Mouse (Mus musculus): ENCODE results near the gene Ccl17. TPM values are rescaled to one million over a fixed set of nuclear protein-coding genes. Genes with fewer than 3 reads are reported as not detected.
A peak's percentile ranks its signal among the peaks of the same experiment; 100 is the strongest.

Ccl17 gene
- total RNA-seq (2012; rRNA removed): 1.3 and 5.1 TPM in 2 replicates

GRCm38 (mm10) chr8:94810153-94810552, at the start of gene Ccl17:
TSS of gene Ccl17 (plus strand) at chr8:94810453.
- no peak for DNase-seq (ENCODE audit: low read depth, low spot score)
- H3K9ac ChIP-seq (ENCODE audit: insufficient read depth, low read depth, low read length, poor library complexity, severe bottlenecking): no peak within 1 kb of the TSS
- no peak within 1 kb of the TSS for H3K4me3 ChIP-seq (ENCODE audit: insufficient read depth in 1 of 2, low read depth in 1 of 2, low read length in 2 of 2, poor library complexity in 1 of 2, severe bottlenecking in 1 of 2)
- H3K36me3 ChIP-seq (ENCODE audit: control insufficient read depth, insufficient read depth, low read length, poor library complexity, severe bottlenecking): no peaks in the 10 kb centered on the region
- no peaks in the 10 kb centered on the region for H3K9me3 ChIP-seq (ENCODE audit: control insufficient read depth, insufficient read depth, low read depth, low read length)
- H3K27ac ChIP-seq (ENCODE audit: insufficient read depth, low read depth, low read length, poor library complexity, severe bottlenecking): no peak within 1 kb of the TSS
- H3K4me1 ChIP-seq (ENCODE audit: control insufficient read depth in 2 of 2, insufficient read depth in 2 of 2, low read length in 2 of 2, poor library complexity in 1 of 2): no peaks in the 10 kb centered on the region
- TF ChIP-seq CHD2 (IDR thresholded peaks at IDR 0.05; ENCODE audit: low read depth, low read length): no peak
- no peak for TF ChIP-seq ZC3H11A (IDR thresholded peaks at IDR 0.05; ENCODE audit: borderline replicate concordance, low read depth, low read length)
- TF ChIP-seq ZNF384 (IDR thresholded peaks at IDR 0.05; ENCODE audit: low read depth, low read length): no peak
- no peak for TF ChIP-seq HCFC1 (IDR thresholded peaks at IDR 0.05; ENCODE audit: borderline replicate concordance, insufficient read depth, low read length)
- TF ChIP-seq MAFK (IDR thresholded peaks at IDR 0.05; ENCODE audit: insufficient read depth, low read depth, low read length): no peak
- in situ Hi-C loops (cut with MboI; ENCODE audit: low sequenced_read_pairs in 2 of 2, unreplicated experiment in 2 of 2): no loop called here

- DNase-seq (ENCODE audit: low read depth, low spot score): no peak
- in situ Hi-C loops (cut with MboI; ENCODE audit: low sequenced_read_pairs in 2 of 2, unreplicated experiment in 2 of 2): no loop called here
- Histone ChIP-seq H3K9ac (ENCODE audit: insufficient read depth, low read depth, low read length, poor library complexity, severe bottlenecking) (no peak overlapping the region), H3K9me3 (ENCODE audit: control insufficient read depth, insufficient read depth, low read depth, low read length) (no peaks in the 10 kb centered on the region), H3K36me3 (ENCODE audit: control insufficient read depth, insufficient read depth, low read length, poor library complexity, severe bottlenecking) (no peaks in the 10 kb centered on the region), H3K4me3 (ENCODE audit: insufficient read depth in 1 of 2, low read depth in 1 of 2, low read length in 2 of 2, poor library complexity in 1 of 2, severe bottlenecking in 1 of 2) (no peak overlapping the region), H3K27ac (ENCODE audit: insufficient read depth, low read depth, low read length, poor library complexity, severe bottlenecking) (no peak overlapping the region), H3K4me1 (ENCODE audit: control insufficient read depth in 2 of 2, insufficient read depth in 2 of 2, low read length in 2 of 2, poor library complexity in 1 of 2) (peaks cover 0 to 4% of the 10 kb centered on the region in 2 experiments; a peak in 1 of 4 replicates)
- TF ChIP-seq MAFK (IDR thresholded peaks at IDR 0.05; ENCODE audit: insufficient read depth, low read depth, low read length) (no peak), ZNF384 (IDR thresholded peaks at IDR 0.05; ENCODE audit: low read depth, low read length) (no peak), CHD2 (IDR thresholded peaks at IDR 0.05; ENCODE audit: low read depth, low read length) (no peak), HCFC1 (IDR thresholded peaks at IDR 0.05; ENCODE audit: borderline replicate concordance, insufficient read depth, low read length) (no peak), ZC3H11A (IDR thresholded peaks at IDR 0.05; ENCODE audit: borderline replicate concordance, low read depth, low read length) (no peak)
These were observed 43.2 kb upstream of the Ccl17 start for GRCm38 (mm10) chr8:94767035-94767434.

GRCm38 (mm10) chr8:94770945-94771344, 39.3 kb upstream of the Ccl17 start:
- peaks cover 0 to 4% of the 10 kb centered on the region in 2 experiments; a peak in 1 of 4 replicates for H3K4me1 ChIP-seq (ENCODE audit: control insufficient read depth in 2 of 2, insufficient read depth in 2 of 2, low read length in 2 of 2, poor library complexity in 1 of 2)
- in situ Hi-C loops (cut with MboI; ENCODE audit: low sequenced_read_pairs in 2 of 2, unreplicated experiment in 2 of 2): no loop called here

GRCm38 (mm10) chr8:94771941-94772670, 38.1 kb upstream of the Ccl17 start, which contains the start of gene Cx3cl1:
TSS of gene Cx3cl1 (plus strand) at chr8:94772009.
- peak within 1 kb of the TSS; percentile 43 for H3K9ac ChIP-seq (ENCODE audit: insufficient read depth, low read depth, low read length, poor library complexity, severe bottlenecking)
- no peaks in the 10 kb centered on the region for H3K9me3 ChIP-seq (ENCODE audit: control insufficient read depth, insufficient read depth, low read depth, low read length)
- H3K4me1 ChIP-seq (ENCODE audit: control insufficient read depth in 2 of 2, insufficient read depth in 2 of 2, low read length in 2 of 2, poor library complexity in 1 of 2): peaks cover 0 to 4% of the 10 kb centered on the region in 2 experiments; a peak in 1 of 4 replicates
- peak within 1 kb of the TSS; percentile 52 to 69 for H3K4me3 ChIP-seq (ENCODE audit: insufficient read depth in 1 of 2, low read depth in 1 of 2, low read length in 2 of 2, poor library complexity in 1 of 2, severe bottlenecking in 1 of 2)
- TF ChIP-seq MAFK (IDR thresholded peaks at IDR 0.05; ENCODE audit: insufficient read depth, low read depth, low read length) (no peak), CHD2 (IDR thresholded peaks at IDR 0.05; ENCODE audit: low read depth, low read length) (no peak), HCFC1 (IDR thresholded peaks at IDR 0.05; ENCODE audit: borderline replicate concordance, insufficient read depth, low read length) (no peak), ZC3H11A (IDR thresholded peaks at IDR 0.05; ENCODE audit: borderline replicate concordance, low read depth, low read length) (no peak), ZNF384 (IDR thresholded peaks at IDR 0.05; ENCODE audit: low read depth, low read length) (no peak)
- in situ Hi-C loops (cut with MboI; ENCODE audit: low sequenced_read_pairs in 2 of 2, unreplicated experiment in 2 of 2): no loop called here
- no peaks in the 10 kb centered on the region for H3K36me3 ChIP-seq (ENCODE audit: control insufficient read depth, insufficient read depth, low read length, poor library complexity, severe bottlenecking)
- no peak within 1 kb of the TSS for H3K27ac ChIP-seq (ENCODE audit: insufficient read depth, low read depth, low read length, poor library complexity, severe bottlenecking)
- peak; percentile 62 for DNase-seq (ENCODE audit: low read depth, low spot score)

More at GRCm38 (mm10) chr8:94770945-94771344, 39.3 kb upstream of the Ccl17 start:
- TF ChIP-seq HCFC1 (IDR thresholded peaks at IDR 0.05; ENCODE audit: borderline replicate concordance, insufficient read depth, low read length) (no peak), MAFK (IDR thresholded peaks at IDR 0.05; ENCODE audit: insufficient read depth, low read depth, low read length) (no peak), ZC3H11A (IDR thresholded peaks at IDR 0.05; ENCODE audit: borderline replicate concordance, low read depth, low read length) (no peak), CHD2 (IDR thresholded peaks at IDR 0.05; ENCODE audit: low read depth, low read length) (no peak), ZNF384 (IDR thresholded peaks at IDR 0.05; ENCODE audit: low read depth, low read length) (no peak)
- H3K4me3 ChIP-seq (ENCODE audit: insufficient read depth in 1 of 2, low read depth in 1 of 2, low read length in 2 of 2, poor library complexity in 1 of 2, severe bottlenecking in 1 of 2): no peak overlapping the region
- no peak overlapping the region for H3K27ac ChIP-seq (ENCODE audit: insufficient read depth, low read depth, low read length, poor library complexity, severe bottlenecking)
- no peaks in the 10 kb centered on the region for H3K9me3 ChIP-seq (ENCODE audit: control insufficient read depth, insufficient read depth, low read depth, low read length)
- H3K9ac ChIP-seq (ENCODE audit: insufficient read depth, low read depth, low read length, poor library complexity, severe bottlenecking): no peak overlapping the region
- no peak for DNase-seq (ENCODE audit: low read depth, low spot score)
- no peaks in the 10 kb centered on the region for H3K36me3 ChIP-seq (ENCODE audit: control insufficient read depth, insufficient read depth, low read length, poor library complexity, severe bottlenecking)
